Mouse (Mus musculus) heart, postnatal 0 days (tissue): ENCODE measurements around the gene Gm28308.

ENCODE experiments used
- CTCF ChIP-seq: IDR thresholded peaks from 2 replicates; pipeline ENCODE4 v1.5.1; 2016; ENCODE audit warnings: antibody characterized with exemption, control low read depth, low read depth
- EP300 ChIP-seq: IDR thresholded peaks from 2 replicates; pipeline ENCODE4 v1.6.1; 2016; ENCODE audit warnings: antibody characterized with exemption, low read depth

- TF ChIP-seq CTCF (no peak), EP300 (no peak)
Observed at GRCm38 (mm10) chr6:52247766-52248637, 34.9 kb upstream of the Gm28308 start.
